Mouse (Mus musculus) MN1 (cell line): ENCODE results near the gene Nsun4.
A peak's percentile ranks its signal among the peaks of the same experiment; 100 is the strongest.

Experiments
- DNase-seq: peaks from one replicate; pipeline ENCODE4 v3.0.0-alpha.2; 2016; ENCODE audit warnings: low spot score

Gene Nsun4

GRCm38 (mm10) chr4:116047681-116048080, 6.0 kb downstream of the Nsun4 start:
- no peak for DNase-seq

DNA sequence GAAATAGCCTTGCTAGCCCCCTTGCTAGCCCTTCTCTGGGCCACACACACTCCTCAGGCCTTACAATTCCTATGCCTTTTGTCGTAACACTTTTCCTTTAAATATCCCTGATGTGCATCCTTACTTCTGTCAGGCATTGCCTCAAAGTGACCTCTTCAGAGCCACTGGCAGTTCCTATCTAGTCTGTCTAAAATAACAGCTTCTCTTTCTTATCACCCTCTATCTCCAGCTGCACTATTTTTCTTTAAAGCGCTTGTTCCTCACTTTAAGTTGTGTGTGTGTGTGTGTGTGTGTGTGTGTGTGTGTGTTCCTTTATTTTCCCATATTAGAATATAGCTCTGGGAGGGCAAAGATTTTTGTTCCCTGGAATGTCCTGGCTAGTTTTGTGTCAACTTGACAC, 7.1 kb downstream of the Nsun4 start:
- no peak for DNase-seq

DNA sequence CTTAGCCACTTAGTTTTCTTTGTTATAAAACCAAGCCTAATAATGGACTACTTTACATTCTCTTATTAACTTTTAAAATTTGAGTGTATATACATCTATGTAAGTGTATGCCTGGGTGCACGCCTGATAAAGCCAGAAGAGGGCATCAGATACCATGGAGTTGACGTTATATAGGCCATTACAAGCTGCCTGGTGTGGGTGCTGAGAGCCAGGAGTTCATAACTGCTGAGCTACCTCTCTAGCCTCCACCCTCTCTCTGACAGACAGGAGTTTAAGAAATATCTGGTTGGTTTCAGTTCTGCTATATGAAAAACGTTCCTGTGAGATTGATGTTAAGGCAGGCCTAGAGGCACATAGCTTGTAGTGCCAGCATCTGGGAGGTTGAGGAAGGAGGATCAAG, 11.5 kb downstream of the Nsun4 start:
- DNase-seq = no peak

DNA sequence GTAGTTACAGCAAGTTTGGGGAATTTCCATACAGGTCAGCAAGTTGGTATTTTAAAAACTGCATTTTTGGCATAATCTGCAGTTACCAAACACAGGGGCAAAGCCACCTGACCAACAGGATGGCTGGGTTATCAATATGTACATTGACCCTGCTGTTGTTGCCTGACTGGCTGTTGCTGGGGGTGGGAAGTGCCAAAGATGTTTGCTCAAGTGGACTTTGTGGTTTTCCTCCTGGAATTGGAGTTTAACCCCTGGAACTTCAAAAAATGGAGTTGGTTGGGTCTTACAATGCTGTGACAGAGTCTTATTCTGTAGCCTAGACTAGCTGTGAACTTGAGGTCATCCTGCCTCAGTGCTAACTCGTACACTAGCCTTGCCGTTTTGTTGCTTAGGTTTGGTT, 13.2 kb downstream of the Nsun4 start:
- DNase-seq = no peak

DNA sequence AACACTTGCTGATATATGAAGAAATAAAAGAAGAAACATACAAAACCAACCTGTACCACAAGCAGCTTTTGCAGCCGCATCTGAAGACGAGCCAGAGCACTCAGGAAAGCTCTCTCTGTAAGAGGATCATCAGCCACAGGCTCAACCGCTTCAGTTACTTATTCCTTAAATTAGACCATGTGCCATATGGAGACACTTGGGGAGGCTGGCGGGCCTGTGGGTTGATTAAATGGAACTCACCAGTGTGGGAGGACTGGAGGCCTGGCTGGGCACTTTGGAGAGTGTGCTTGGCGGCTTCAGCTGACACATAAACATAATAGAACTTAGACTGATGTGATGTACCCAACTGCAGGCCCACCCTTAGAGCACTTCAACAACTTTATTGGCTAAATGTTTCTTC, 20.3 kb downstream of the Nsun4 start:
- no peak for DNase-seq

- no peak for DNase-seq
These were observed 20.8 kb downstream of the Nsun4 start for GRCm38 (mm10) chr4:116032906-116033305.

DNA sequence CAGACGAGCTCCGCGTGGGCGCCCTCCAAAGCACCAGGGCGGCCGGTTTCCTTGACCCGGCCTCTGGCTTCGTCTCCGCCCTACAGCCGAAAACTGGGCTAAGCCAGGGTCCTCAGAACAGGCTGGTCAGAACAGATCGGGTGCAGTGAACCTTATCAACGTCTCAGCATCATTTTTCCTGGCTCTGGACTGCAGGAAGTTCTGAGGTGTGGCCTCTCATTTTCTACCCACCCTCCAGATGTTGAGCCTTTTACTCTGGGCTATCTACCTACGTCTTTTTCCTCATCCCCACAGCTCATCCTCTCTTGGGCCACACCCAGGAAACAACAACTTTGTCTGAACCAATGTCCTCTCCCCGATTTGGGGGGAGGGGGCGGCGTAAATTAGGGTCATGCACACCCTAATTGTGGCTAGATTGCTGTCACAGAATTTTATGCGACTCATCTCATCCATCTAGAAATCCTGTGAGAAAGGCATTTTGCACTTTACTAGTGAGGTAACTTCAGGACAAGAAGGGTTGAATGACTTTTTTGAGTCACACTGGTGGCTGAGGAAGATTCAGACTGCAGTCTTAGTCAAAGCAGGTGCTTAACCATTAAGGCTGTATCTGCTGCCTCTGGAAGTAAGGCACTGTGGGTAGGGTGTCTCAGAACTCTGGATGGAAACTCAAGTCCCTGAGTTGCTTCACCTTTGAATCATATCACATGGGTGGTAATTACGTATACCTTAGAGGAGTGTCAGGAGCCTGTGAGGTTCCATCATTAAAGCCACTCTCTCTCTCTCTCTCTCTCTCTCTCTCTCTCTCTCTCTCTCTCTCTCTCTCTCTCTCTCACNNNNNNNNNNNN, 35.6 kb downstream of the Nsun4 start, which contains the start of gene Faah:
Gene Faah (minus strand): TSS at position 25 of the 845 bp plus-strand sequence.
- DNase-seq = no peak

DNA sequence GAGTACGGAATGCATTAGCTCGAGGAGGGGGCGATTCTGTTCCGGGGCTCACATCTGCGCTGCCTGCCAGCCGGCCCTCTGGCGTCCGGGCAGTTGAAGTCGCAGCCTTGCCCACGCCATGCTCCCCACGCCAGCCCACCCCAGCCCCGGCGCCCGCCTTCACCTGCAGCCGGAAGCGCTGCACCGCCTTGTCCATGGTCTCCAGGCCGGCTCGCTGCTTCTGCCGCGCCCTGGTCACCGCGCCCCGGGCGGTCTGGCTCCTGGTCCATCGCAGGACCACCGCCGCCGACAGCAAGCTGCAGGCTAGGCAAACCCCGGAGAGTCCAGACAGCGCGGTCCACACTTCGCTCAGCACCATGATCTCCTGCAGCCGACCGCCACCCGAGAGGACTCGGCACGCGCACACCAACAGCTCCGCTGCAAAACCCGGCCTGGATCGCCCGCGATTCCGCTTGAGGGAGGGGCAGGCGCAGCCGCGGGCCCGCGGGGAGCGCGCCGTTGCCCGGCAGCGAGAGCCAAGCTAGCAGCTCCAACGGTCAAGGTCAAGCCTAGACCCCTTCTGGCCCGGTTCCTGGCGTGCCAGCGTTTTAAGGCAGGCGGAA, 36.3 kb downstream of the Nsun4 start:
- DNase-seq = peak; percentile 72

DNA sequence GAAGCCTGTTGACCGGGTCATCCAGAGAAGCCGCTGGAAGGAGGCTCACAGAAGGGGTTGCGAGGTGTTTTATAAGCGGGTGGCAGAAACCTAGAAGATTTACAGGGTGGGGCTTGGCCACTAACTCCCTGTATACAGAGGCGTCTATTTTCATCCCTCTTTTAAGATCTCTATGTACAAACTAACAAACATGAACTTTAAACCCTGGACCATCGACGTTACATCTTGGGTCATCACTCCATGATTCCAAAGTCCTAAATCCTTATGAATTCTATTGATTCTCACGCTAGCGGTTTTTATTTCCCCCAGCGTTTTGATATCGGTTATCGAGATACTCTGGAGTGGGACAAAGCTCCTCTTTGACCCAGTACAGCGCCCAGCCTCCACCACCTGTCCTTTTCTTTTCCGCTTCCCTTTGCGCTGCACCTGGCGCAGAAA, 36.8 kb downstream of the Nsun4 start:
- DNase-seq = no peak

DNA sequence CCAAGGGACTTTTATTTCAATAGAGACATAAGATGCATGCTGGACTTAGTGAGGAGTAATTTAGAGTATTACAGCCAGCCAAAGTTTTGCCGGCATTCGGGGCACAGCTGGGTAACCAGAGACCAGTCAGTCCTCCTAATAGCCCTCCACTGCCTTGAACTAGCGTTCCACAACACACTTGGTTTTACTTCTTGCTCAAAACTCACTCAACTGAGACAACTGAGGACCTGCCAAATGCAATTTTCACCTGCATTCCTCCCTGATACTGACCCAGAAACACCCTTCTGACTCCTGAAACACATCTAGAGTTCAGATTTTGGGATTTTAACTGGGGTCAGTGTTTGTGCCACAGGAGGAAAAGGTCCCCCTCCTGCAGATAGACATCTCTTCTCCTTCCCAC, 37.3 kb downstream of the Nsun4 start:
- DNase-seq = no peak

- no peak for DNase-seq
These were observed 37.7 kb downstream of the Nsun4 start for GRCm38 (mm10) chr4:116015996-116016395.

- DNase-seq = no peak
These were observed 38.2 kb downstream of the Nsun4 start for GRCm38 (mm10) chr4:116015502-116015901.

GRCm38 (mm10) chr4:116010186-116010585, 43.5 kb downstream of the Nsun4 start:
- DNase-seq = no peak

GRCm38 (mm10) chr4:116001206-116001605, 52.5 kb downstream of the Nsun4 start:
- DNase-seq = peak; percentile 15

GRCm38 (mm10) chr4:116000671-116001070, 53.0 kb downstream of the Nsun4 start:
- DNase-seq = no peak

DNA sequence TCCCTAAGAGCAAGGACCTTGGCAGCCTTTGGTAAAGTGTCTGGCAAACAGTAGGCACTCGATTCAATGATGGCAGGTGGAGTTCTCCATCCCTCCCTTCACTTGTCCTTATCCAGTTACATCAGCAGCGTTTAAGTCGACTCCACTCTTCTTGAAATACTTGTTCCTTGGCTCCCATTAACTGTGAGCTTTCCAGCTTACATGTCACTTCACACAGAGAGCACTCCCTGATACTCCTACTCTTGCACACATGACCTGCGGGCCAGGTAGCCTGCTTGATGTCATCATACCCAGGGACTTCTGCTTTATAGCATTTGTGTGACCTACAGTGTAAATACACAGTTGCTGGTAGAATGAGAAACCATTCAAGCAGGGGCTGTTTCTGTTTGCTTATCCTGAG, 56.9 kb downstream of the Nsun4 start:
- no peak for DNase-seq

- no peak for DNase-seq
These were observed 58.3 kb downstream of the Nsun4 start for GRCm38 (mm10) chr4:115995376-115995730.

DNA sequence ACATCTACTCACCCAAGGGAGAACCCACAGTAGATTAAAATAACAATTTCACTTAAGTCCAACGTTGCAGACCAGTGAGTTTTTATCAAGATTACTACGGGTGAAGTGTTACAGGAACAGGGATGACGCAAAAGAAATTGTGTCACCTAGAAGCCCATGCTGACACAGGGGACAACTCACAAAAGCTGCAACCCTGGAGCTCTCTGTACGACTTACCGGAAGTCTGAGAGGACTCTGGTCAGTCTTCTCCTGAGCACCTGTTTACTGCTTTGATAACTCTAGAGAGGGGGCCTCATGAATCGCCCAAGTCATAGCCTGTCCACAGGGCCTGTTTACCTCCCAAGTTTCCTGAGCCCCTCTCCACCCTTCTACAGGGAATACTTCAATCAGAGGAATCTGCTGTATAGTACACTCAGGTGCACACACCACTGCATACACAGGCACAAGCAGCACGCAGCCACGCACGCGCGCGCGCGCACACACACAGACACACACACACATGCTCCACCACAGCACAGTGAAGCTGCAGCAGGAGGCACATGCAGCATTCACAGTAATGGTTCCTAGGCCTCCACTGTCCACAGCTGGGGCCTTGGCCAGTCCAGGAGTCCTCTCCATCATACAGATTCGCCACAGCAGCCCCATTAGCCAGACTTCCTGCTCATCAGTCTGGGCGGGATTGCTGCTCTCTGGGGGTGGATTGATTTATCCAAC, 58.9 kb downstream of the Nsun4 start:
- DNase-seq = no peak

DNA sequence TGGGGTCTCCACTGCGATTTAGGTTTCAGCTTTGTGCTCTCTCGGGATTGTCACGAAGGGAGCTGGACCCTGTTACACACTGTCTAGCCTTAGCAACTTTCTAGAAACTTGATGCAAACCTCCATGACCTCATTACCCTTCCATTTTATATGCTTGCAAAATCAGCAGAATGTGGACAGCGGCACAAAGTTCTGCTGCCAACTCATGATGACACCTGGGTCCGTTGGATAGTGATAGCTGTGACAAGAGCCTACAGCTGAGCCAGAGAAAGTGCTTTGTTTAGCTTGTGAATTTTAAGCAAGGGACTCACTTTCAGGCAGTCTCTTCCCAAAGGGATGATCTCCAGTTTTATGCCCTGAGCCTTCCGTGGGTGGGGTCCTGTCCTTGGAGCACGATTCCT, 64.3 kb downstream of the Nsun4 start:
- no peak for DNase-seq

- no peak for DNase-seq
These were observed 65.7 kb downstream of the Nsun4 start for GRCm38 (mm10) chr4:115987858-115988530.

DNA sequence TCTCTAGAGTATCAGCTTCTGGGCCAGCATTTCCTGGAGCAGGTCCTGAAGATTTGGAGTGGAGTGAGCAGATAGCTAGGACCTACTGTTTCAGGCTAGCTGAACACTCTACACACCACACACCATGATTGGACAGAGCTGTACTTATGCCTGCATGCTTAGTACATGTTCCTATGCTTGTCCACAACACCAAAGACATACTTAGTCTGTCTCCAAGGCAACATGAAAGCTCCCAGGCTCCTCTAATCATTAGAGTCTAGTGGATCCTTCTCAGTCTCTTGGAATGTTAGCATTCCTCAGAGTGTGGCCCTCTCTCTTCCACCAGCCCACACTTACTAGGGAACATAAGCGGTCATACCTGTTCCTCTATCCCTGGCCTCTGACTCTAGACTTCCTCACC, 66.2 kb downstream of the Nsun4 start:
- DNase-seq = no peak

DNA sequence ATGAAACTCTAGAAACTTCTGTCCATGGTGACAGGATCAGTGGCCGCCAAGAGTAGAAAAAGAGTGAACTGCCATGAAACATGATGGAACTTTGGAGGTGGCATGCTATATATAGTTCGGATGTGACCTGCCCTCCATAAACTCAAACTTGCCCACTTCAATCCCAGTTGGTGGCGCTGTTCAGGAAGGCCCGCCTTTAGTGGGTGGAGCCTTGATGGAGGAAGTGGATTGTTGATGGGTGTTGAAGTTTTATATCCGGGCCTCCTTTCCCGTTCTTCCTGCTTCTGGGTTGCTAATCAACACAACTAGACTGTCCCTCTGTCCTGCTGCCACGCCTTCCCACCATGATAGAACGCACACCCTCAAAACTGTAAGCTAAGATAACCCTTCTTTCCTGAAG, 68.7 kb downstream of the Nsun4 start:
- DNase-seq = no peak
